Mouse (Mus musculus) ZHBTc4 (cell line): ENCODE data around the gene Atoh7.

Experiments used
- DNase-seq: peaks from one replicate; pipeline ENCODE4 v3.0.0-alpha.2; 2011; ENCODE audit warnings: low read depth, low spot score

Gene Atoh7

DNA sequence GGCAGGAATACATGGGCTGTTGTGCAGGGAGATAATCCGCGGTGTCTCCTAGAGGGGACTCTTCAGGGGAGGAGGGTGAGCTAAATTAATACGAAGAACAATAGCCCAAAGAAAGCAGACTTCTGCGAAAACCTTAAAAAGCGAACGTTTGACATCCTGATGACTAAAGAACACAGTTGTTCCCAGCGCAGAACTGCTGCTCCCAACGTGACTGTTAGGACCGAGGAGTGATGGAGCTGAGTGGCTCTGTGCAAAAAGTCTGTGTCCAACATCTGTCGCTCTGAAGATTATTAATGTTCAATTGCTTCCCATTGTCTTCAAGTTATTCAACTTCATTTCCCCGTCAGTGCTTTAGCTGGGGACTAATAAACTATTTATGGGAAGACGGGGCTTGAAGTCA, 1.3 kb upstream of the Atoh7 start:
- no peak for DNase-seq

- DNase-seq: peak; percentile 89
Observed at GRCm38 (mm10) chr10:63099941-63100562, 601 bp downstream of the Atoh7 start.

DNA sequence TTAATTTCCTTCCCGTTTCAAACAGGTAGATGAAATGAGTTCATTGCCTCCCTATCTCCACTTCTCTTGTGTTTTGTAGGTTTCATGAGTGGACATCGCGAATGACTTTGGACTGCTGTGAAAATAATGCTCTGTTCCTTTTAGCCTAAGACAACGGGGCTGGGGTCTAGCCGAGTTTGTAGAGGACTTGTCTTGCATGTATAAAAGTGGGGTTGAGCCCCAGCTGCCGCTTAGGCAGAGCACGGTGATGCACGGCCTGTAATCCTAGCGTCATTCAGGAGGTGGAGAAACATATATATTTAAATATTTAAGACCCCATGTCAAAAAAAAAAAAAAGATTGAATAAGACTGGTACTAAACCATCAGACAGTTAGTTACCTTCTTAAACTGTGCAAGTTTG, 1.2 kb downstream of the Atoh7 start:
- DNase-seq: no peak

- DNase-seq: no peak
Observed at GRCm38 (mm10) chr10:63113027-63113604, 13.7 kb downstream of the Atoh7 start.

DNA sequence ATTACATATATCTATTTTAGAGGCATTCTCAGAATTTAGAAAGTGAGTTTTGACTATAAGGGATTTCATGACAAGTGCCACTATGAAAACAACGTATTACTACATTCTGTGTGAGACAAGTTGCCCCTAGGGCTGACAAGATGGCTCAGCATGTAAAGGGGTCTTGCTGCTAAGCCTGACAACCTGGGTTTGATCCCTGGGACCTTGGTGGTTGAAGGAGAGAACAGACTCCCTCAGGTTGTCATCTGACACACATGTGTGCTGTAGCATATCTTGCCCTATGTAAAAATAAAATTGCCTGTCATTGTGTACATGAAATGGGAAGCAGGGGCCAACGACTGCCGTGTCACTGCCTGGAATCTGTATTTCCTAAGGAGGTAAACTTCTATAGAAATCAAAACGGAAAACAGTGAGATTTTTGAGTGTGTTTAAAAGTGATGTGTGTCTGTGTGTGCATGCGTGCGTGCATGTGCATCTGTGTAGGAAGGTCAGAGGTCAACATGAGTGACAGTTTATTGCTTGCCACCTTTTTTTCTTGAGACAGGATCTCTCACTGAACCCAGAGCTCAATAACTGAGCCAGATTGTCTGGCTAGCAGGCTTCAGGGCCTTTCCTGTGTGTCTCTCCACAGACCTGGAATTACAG, 14.4 kb downstream of the Atoh7 start:
- DNase-seq: no peak

DNA sequence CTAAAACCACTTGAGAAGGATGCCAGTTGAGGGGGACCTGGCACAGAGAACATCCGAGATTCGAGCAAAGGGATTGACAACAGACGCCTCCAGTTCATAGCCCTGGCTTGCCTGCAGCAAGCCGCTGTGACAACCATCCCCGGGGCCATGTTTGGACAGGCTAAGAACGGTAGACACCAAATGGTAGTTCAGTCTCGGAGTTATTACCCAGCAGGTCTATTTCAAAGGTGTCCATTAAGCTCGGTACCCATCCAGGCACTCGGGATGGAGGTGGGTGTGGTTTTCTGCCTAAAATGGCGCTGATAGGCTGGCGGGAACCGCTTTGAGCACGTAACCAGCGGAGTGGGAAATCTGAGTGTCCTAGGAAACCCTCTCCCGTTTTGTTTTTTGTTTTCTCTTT, 16.4 kb downstream of the Atoh7 start:
- peak; percentile 41 for DNase-seq

DNA sequence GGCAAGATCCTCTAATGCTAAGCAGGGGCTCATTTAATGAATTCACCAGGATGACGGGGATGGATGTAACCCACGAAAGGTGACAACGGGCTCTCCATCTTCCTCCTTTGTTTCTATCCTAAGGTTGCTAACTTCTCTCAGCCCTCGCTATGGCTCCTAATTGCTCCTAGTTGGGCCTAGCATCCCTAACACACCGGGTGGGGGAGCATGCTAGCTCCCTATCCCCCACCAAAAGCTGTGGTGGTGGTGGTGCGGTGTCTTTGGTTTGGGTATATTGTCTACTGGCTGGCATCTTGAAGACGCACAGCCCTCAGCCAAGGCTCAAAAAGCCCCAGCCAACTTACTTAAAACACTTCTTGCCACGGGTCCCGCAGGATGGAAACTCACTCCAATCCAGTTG, 16.9 kb downstream of the Atoh7 start:
- no peak for DNase-seq

DNA sequence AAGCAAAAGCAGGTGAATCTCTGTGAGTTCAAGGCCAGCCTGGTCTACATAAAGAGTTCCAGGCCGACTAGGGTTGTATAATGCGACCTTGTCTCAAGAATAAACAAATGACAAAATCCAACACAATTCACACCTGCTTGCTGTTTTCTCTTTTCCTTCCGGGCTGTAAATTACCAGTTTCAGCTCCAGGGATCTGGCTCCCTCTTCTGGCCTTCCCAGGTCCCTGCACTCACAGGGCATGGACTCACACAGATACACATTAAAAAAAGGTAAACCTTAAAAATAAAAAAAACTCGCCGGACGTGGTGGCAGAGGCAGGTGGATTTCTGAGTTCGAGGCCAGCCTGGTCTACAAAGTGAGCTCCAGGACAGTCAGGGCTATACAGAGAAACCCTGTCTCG, 18.1 kb downstream of the Atoh7 start:
- DNase-seq: peak; percentile 68

DNA sequence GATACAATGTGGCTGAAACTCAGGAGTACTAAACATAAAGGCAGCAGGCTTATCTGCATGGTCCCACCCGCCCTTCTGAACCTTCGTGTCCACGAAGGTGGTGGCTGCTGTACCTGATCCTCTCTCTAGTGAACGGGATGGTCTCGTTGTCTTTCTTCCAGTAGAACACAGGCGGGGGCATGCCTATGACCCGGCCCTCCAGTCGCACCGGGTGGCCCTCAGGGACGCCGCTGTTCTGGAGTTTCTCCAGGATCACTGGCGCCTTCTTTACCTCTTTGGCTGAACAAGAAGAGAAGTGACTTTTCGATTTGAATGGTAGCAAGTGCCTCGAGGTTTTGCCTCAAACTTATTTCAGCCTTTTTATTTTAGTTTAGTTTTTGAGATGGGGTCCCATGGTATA, 20.5 kb downstream of the Atoh7 start:
- DNase-seq: no peak

- no peak for DNase-seq
Observed at GRCm38 (mm10) chr10:63121961-63122360, 22.5 kb downstream of the Atoh7 start.

DNA sequence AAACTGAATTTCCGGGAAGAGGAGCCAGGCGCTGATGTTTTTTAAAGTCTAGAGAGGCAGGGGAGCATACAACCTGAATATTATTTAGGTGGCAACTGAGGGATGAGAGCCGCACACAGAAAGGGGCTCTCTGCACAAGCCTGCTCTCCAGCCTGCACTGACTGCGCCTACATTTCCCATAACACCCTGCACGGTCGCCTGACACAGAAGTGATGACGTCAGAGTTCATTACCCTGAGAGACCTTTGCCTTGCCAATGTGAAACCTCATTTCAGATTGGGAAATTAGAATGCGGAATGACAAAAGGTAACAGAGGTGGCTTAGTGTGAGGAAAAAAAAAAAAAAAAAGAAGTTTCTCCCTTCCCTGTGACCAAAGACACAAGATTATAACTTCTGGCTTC, 23.1 kb downstream of the Atoh7 start:
- DNase-seq: peak; percentile 75

DNA sequence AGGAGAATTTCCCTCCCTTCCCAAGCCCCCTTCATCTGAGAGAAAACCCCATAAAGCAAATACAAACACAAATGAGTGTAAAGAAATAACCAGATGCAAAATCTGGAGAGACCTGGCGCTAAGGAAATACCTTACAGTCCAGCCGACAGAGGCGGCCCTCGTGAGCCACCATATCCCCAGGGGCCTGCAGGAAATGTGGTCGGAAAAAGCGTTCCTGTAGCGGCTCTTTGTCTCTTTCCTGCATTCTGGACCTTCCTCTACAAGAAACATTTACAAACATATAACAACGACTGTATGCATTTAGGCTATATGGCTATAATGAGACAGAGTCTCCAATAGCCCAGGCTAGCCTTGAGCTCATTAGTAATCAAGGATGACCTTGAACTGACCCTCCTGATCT, 23.7 kb downstream of the Atoh7 start:
- no peak for DNase-seq

- no peak for DNase-seq
Observed at GRCm38 (mm10) chr10:63124016-63124415, 24.6 kb downstream of the Atoh7 start.

- DNase-seq: peak; percentile 81
Observed at GRCm38 (mm10) chr10:63125343-63125742, 25.9 kb downstream of the Atoh7 start.

DNA sequence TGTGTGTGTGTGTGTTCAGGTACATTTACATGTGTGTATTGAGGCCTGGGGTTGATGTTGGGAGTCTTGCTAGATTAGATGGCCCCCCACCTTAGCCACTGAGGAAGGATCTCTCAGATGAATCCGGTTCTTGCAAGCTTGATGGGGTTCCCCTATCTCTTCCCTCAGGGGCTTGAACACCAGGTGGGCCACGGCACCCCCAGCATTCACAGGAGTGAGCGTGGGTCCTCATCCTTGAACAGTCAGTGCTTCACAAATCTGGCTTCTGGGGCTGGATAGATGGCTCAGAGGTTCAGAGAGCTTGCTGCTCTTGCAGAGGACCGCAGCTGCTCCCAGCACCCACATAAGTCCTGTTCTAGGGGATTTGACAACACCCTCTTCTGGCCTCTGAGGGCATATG, 26.7 kb downstream of the Atoh7 start:
- no peak for DNase-seq

GRCm38 (mm10) chr10:63127156-63127555, 27.7 kb downstream of the Atoh7 start:
- no peak for DNase-seq

DNA sequence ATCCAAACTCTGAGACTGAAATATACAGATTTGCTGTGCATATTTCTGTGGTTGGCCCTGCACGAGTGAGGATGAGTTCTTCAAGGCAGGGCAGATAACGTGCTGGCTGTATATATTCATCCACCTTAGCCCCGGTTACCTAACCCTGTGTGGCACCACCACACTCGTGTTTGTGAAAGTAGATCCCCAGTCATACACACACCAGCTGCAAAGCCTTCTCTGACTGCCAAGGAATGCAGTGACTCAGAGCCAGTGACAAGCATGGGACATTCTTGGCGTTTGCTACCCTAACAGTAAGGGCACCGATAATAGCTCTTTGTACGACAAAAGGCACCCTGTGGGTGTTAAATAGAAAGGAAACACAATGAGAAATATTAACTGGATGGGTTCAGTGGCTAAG, 28.8 kb downstream of the Atoh7 start:
- no peak for DNase-seq

DNA sequence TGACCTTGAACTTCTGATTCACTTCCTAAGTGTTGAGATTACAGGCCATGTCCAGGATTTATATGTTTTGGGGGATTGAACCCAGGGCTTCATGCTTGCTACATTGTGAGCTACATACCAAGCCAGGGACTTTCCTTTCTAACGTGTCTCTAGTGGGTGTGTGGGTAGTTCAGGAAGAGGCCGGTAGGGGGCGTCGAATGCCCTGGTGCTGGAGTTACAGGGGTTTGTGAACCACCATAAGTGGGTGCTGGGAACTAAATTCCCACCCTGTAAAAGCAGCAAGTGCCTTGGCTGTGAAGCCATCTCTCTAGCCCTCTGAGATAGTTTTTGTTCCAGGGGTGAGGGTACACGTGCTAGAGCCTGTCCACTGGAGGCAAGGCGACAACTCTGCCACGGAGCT, 31.0 kb downstream of the Atoh7 start:
- peak; percentile 65 for DNase-seq

DNA sequence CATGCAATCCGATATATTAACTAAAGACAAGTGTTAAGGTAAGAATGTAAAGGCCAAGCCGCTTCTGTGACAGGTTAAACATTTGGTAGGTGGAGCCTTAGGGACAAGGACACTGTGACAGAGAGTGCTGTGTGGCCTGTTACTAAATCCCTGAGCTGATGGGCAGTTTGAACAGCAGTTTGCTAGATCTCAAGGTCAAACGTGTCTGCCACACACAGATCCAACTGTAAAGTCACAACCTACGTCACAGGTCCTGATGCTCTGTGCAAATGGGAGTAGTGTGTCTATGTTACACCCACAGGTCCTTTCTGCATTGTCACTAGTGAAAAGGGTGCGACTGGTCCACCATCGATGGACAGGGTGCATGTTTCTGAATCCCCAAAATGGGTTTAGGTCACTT, 32.9 kb downstream of the Atoh7 start:
- no peak for DNase-seq

- DNase-seq: no peak
Observed at GRCm38 (mm10) chr10:63133326-63133725, 33.9 kb downstream of the Atoh7 start.

DNA sequence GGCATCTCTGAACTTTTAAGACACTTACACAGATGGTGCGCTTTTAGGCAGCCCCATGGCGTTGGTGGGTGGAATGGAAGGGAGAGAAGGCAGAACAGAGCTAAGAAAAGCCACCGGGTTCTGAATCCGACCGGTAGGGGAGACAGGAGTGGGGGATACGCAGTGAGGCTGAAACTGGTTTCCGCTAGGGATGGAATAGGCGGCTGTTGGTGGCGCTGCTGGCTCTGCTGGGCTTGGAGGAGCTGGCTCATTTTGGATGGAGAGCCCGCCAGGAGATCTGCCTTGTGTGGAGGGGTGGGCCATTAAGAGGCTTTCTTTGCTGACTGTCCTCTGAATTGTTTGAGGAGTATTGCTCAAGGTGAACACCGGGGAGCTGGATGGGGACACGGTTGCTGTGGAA, 36.2 kb downstream of the Atoh7 start:
- DNase-seq: peak; percentile 74

GRCm38 (mm10) chr10:63136436-63136835, 37.0 kb downstream of the Atoh7 start:
- DNase-seq: peak; percentile 59

- no peak for DNase-seq
Observed at GRCm38 (mm10) chr10:63142660-63143059, 43.2 kb downstream of the Atoh7 start.
